Mouse (Mus musculus) heart, adult 18-20 months (tissue): ENCODE data around the gene Shc3. TPM values are rescaled to one million over a fixed set of nuclear protein-coding genes. Genes with fewer than 3 reads are reported as not detected.

ENCODE experiments used
- total RNA-seq, 2 experiments: library from RNA; stranded (reverse); gene quantifications; 2 replicates each; pipeline ENCODE4 v1.2.3; 2021

The Shc3 gene
- total RNA-seq, 2 experiments from 2014 or later = 1.0 to 1.2 TPM

Other genes with a start within 250 kb of the Shc3 start
- gene S1pr3, start 160.8 kb downstream of the Shc3 start, total RNA-seq = 10 to 100 TPM; 11.5 to 12.7 TPM
- gene Cks2, start 75.8 kb upstream of the Shc3 start, total RNA-seq = 1 to 10 TPM; 1.1 to 2.0 TPM
- gene Secisbp2, start 82.3 kb upstream of the Shc3 start, total RNA-seq = 10 to 100 TPM; 11.7 to 13.7 TPM
- gene Sema4d, start 224.3 kb upstream of the Shc3 start, total RNA-seq = 10 to 100 TPM; 57.5 to 67.5 TPM